Mouse (Mus musculus) v-Abl transformed pro-B cells (cell line): Measurements from ENCODE around the gene Lyst.
"Not testable (repeated sequence)": the region's sequence is repeated elsewhere in the genome, so short reads cannot be mapped to it uniquely, and the experiment has no call there.

Experiments used
- in situ Hi-C, 2 experiments: fragments of 400-800 bp; cut with MboI; formaldehyde crosslinking; loops; one replicate each; pipeline ENCODE4 v1.15.1; 2025; ENCODE audit not compliant: unreplicated experiment in 2 of 2

Lyst gene

GRCm38 (mm10) chr13:13622565-13622964, 32.4 kb downstream of the Lyst start:
- in situ Hi-C loops = loop anchor here in 1 of 2 experiments (25.0 kb wide), 2 partner anchors 685 to 990 kb away; partner anchors contain the start of genes Mrpl32 and Psma2

GRCm38 (mm10) chr13:13633746-13634145, 43.5 kb downstream of the Lyst start:
- in situ Hi-C loops = no loop called here

DNA sequence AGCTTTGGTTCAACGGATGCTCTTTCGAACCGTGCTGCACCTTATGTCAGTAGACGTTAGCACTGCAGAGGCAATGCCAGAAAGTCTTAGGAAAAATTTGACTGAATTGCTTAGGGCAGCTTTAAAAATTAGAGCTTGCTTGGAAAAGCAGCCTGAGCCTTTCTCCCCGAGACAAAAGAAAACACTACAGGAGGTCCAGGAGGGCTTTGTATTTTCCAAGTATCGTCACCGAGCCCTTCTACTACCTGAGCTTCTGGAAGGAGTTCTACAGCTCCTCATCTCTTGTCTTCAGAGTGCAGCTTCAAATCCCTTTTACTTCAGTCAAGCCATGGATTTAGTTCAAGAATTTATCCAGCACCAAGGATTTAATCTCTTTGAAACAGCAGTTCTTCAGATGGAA, 44.5 kb downstream of the Lyst start:
- in situ Hi-C loops = no loop called here

DNA sequence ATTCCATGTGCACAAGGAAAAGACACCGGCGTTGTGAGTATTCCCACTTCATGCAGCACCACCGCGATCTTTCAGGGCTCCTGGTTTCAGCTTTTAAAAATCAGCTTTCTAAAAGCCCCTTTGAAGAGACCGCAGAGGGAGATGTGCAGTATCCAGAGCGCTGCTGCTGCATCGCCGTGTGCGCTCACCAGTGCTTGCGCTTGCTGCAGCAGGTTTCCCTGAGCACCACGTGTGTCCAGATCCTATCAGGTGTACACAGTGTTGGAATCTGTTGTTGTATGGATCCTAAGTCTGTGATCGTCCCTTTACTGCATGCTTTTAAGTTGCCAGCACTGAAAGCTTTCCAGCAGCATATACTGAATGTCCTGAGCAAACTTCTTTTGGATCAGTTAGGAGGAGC, 45.0 kb downstream of the Lyst start:
- in situ Hi-C loops = no loop called here

DNA sequence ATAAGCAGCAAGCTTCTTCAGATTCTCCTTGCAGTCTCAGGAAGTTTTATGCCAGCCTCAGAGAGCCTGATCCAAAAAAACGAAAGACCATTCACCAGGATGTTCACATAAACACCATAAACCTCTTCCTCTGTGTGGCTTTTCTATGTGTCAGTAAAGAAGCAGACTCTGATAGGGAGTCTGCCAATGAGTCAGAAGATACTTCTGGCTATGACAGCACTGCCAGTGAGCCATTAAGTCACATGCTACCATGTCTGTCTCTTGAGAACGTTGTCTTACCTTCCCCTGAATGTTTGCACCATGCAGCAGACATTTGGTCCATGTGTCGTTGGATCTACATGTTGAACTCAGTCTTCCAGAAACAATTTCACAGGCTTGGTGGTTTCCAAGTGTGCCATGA, 47.4 kb downstream of the Lyst start:
- in situ Hi-C loops = no loop called here

GRCm38 (mm10) chr13:13637981-13638380, 47.8 kb downstream of the Lyst start:
- in situ Hi-C loops = no loop called here

DNA sequence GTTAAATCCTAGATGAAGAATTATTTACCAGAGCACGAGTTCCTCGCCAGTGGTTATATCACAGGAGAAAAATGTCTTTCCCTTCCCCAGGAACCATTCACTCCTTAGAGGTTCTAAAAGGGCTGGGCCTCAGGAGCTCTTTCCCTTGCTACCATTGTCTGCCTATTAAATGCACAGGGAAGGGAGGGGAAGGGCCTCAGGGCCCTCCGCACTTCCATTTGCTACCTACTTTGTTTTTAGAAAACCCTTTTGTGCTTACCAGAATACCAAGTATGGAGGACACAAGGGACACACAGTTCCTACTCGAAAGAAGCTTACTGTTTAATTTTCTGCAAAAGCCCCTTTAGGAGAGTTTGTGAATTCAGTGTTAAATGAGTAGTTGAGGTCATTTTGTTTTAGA, 48.5 kb downstream of the Lyst start:
- in situ Hi-C loops = no loop called here

DNA sequence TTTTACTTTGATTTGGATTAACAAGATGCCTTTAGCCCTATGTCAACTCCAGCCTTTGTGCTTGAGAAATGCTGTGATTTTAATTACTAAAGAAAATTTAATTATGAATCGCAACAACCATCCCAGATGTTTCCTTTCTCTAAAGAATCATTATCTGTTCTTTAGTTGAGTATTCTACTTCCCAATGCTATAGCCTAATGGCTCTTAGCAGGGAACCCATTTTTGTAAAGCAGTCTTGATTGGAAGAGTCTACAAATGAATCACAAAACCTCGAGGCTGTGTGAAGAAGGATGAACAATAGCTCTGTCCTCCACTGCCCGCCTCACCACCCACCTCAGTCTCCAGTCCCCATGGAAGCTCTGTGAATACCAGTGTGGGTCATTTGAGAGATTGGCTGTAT, 57.1 kb downstream of the Lyst start:
- in situ Hi-C loops = no loop called here

GRCm38 (mm10) chr13:13655453-13655852, 65.3 kb downstream of the Lyst start:
- in situ Hi-C loops = no loop called here

- in situ Hi-C loops = not testable (repeated sequence)
These were observed 75.9 kb downstream of the Lyst start for GRCm38 (mm10) chr13:13666103-13666502.

- in situ Hi-C loops = no loop called here
These were observed 80.5 kb downstream of the Lyst start for GRCm38 (mm10) chr13:13670669-13671068.

DNA sequence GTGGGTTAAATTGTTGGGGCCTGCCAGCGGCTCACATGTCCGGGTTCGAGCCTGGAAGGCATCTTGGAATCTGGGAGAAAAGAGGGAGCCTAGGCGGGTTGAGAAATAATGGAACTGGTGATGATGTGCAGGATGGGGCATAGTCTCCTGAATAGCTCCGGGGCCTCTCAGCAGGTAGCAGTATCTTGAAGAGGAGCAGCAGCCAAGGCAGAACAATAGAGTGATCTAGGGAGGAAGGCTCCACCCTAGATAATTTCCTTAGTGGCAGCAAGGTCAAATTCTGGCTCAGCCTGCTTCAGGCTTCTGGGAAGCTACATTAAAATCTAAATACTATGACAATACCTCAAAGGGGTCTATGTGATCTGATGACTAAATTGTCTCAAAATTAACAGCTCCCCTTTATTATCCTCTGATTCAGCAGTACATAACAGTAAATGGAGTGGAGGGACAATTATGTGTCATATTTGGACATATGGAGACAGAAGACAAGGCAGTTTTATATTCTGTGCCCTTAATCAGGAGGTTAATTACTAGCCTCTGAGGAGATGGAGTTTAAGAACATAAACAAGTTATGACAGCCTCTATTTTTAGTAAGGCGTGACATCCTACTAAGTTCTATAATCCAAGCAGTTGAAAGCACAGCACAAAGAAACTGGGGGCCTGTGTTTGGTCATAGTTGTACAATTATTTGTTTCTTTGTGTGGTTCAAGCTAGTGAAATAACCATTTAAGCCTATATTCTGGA, 81.6 kb downstream of the Lyst start:
- in situ Hi-C loops = no loop called here

DNA sequence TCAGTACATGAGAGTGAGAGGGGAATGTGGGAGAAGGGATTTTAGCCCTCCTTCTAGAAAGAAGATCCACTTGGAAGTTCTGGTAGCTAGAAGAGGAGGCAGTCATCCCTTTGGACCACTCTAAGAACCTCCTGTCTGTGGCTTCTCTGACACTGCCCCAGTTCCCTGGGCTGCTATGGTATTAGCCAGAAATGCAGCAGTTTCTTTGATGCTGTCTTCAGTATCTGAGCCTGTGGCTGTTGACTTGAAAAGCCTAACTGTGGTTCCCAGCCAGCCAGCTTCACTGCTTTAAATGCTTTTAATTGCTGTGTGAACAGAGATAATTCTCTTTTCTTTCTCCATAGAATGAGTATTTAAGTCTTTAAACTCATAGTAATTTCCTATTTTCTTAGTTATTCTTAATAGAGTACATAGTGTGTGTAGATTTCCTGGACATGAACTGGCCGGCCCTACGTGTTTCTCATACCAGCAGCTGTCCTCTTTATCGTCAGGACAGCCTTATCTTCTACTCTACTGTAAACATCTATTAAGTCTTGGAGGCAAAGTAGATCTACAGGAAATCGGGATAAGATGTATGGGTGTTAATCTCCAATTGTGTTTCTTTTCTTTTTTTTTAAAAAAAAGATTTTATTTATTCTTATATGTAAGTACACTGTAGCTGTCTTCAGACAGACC, 84.6 kb downstream of the Lyst start:
- in situ Hi-C loops = no loop called here

- in situ Hi-C loops = no loop called here
These were observed 87.7 kb downstream of the Lyst start for GRCm38 (mm10) chr13:13677871-13678270.

- in situ Hi-C loops = no loop called here
These were observed 91.4 kb downstream of the Lyst start for GRCm38 (mm10) chr13:13681642-13682041.

DNA sequence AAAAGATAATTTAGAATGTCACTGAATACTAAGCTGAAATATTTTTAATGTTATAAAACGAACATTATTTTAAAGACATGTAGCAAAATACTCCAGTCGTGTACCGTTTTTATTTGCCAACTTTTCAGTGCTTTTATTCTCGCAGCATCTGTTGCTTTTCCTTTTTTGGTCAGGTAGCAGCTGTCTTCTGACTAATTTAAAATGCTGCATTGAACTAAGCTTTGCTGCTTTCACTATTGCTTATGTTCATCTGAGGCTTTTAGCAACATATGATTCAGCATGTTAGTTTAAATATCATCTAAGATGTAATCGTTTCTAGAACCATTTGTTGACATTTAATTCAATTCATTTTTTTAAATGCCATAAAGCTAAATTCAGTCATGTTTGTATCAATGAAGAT, 113.3 kb downstream of the Lyst start:
- in situ Hi-C loops = loop anchor here (10.0 to 25.0 kb wide), 3 partner anchors 134 to 189 kb away; no protein-coding TSS in a partner anchor

DNA sequence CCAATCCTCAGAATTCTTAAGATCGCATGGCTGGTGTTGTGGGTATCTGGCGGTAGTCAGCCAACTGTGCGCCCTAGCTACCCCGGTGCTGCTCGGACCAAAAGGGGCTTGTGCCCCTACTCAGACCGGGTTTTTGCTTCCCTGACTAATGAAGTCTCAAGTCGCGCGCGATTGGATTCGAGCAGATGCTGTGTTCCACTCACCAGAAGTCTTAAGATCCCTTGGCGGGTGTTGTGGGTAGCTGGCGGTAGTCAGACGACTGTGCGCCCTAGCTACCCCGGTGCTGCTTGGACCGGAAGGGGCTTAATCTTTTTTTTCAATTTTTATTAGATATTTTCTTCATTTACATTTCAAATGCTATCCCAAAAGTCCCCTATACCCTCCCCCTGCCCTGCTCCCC, 131.2 kb downstream of the Lyst start:
- in situ Hi-C loops = loop anchor here in 1 of 2 experiments (25.0 kb wide), 1 partner anchor 116 kb away; no protein-coding TSS in a partner anchor

- in situ Hi-C loops = loop anchor here in 1 of 2 experiments (25.0 kb wide), 1 partner anchor 114 kb away; no protein-coding TSS in a partner anchor
These were observed 133.1 kb downstream of the Lyst start for GRCm38 (mm10) chr13:13723293-13723692.

DNA sequence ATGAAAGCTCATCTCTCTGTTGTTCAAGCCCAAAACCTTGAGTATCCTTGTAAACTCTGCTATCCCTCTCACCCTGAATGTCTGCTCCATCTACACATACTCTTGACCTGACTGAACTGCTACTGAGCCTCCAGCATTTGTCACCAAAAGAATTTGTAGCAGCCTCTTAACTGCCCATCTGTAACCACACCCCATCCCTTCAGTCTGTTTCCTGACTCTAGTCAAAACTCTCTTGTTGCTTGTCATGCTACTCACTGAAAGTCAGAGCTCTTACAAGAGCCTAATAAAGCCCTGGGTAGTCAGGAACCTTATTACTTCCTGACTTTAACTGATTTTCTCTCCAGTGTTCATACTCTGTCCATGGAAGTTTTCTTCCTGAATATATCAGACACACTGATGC, 133.6 kb downstream of the Lyst start:
- in situ Hi-C loops = loop anchor here in 1 of 2 experiments (25.0 kb wide), 1 partner anchor 114 kb away; no protein-coding TSS in a partner anchor

GRCm38 (mm10) chr13:13739232-13739631, 149.0 kb downstream of the Lyst start:
- in situ Hi-C loops = no loop called here

DNA sequence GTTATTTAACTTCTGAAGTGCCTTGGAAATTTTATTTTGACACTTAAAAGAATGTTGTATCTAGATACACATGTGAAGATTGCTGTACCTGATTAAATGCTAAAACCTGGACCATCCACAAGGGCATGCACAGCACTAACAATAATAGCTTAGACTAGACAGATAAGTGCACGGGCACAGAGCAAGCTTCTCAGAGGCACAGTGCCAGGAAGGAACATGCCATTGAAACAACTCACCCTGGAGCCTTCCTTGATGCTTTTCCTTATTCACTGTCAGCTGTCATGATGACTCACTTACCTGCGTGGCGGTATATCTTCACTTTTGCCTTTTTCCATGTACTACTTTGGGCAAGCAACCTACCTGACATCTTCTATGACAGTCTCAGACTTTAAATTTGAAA, 155.7 kb downstream of the Lyst start:
- in situ Hi-C loops = no loop called here
